Mouse (Mus musculus) kidney, postnatal 25 days (tissue): ENCODE measurements at regions not wholly inside any gene's neighbourhood (a gene's known extent, or its start where the extent isn't known, plus 50 kb on each side); places are given as distances from the start of the nearest gene placed in this dataset.
A peak's percentile ranks its signal among the peaks of the same experiment; 100 is the strongest.
"Not testable (repeated sequence)": the region's sequence is repeated elsewhere in the genome, so short reads cannot be mapped to it uniquely, and the experiment has no call there.

ENCODE experiments used
- DNase-seq, 2 experiments: peaks; one replicate each; pipeline ENCODE4 v3.0.0; 2021; ENCODE audit warnings: mixed read lengths in 2 of 2

GRCm38 (mm10) chr7:73206922-73207811, 168.1 kb upstream of the Rgma start:
- DNase-seq, result no peak

GRCm38 (mm10) chr7:73208479-73208816, 166.9 kb upstream of the Rgma start:
- DNase-seq, result no peak

GRCm38 (mm10) chr7:73208817-73209602, 166.3 kb upstream of the Rgma start:
- DNase-seq, result no peak

- DNase-seq, result no peak
Measured at GRCm38 (mm10) chr7:73210078-73210477, 165.2 kb upstream of the Rgma start.

GRCm38 (mm10) chr7:73222237-73222915, 152.9 kb upstream of the Rgma start:
- no peak for DNase-seq

- no peak for DNase-seq
Measured at GRCm38 (mm10) chr7:73222929-73223512, 152.3 kb upstream of the Rgma start.

- no peak for DNase-seq
Measured at GRCm38 (mm10) chr7:73233539-73234158, 141.7 kb upstream of the Rgma start.

- DNase-seq, result no peak
Measured at GRCm38 (mm10) chr7:73238486-73238885, 136.8 kb upstream of the Rgma start.

- DNase-seq, result no peak
Measured at GRCm38 (mm10) chr7:73243591-73244355, 131.5 kb upstream of the Rgma start.

GRCm38 (mm10) chr7:73245431-73245830, 129.9 kb upstream of the Rgma start:
- DNase-seq, result no peak

- no peak for DNase-seq
Measured at GRCm38 (mm10) chr7:73250593-73250992, 124.7 kb upstream of the Rgma start.

GRCm38 (mm10) chr7:73251187-73251740, 124.0 kb upstream of the Rgma start:
- no peak for DNase-seq

GRCm38 (mm10) chr7:73254972-73255371, 120.3 kb upstream of the Rgma start:
- not testable (repeated sequence) for DNase-seq

- DNase-seq, result no peak
Measured at GRCm38 (mm10) chr7:73260140-73260539, 115.2 kb upstream of the Rgma start.

GRCm38 (mm10) chr7:73261750-73262149, 113.6 kb upstream of the Rgma start:
- DNase-seq, result no peak

GRCm38 (mm10) chr7:73262526-73262925, 112.8 kb upstream of the Rgma start:
- DNase-seq, result no peak

- DNase-seq, result no peak
Measured at GRCm38 (mm10) chr7:73269626-73270025, 105.7 kb upstream of the Rgma start.

- no peak for DNase-seq
Measured at GRCm38 (mm10) chr7:73272787-73273186, 102.5 kb upstream of the Rgma start.

GRCm38 (mm10) chr7:73275814-73276271, 99.5 kb upstream of the Rgma start:
- DNase-seq, result peak in 1 of 2 experiments; percentile 38

- no peak for DNase-seq
Measured at GRCm38 (mm10) chr7:73278616-73279015, 96.7 kb upstream of the Rgma start.

- DNase-seq, result no peak
Measured at GRCm38 (mm10) chr7:73279936-73280445, 95.3 kb upstream of the Rgma start.
